Mouse (Mus musculus) urinary bladder, postnatal 0 days (tissue): ENCODE data around the gene Zfp626. TPM values are rescaled to one million over a fixed set of nuclear protein-coding genes. Genes with fewer than 3 reads are reported as not detected.

Experiments used
- polyA plus RNA-seq: library from polyadenylated mRNA; unstranded; fragments of >200 nt; fragmentation: Nextera tagmentation; extraction: Ambion mirVana; gene quantifications from 2 replicates; pipeline ENCODE4 v1.2.1, GENCODE M21; 2015

The Zfp626 gene
- 1.4 and 1.6 TPM in 2 replicates for polyA plus RNA-seq

DNA sequence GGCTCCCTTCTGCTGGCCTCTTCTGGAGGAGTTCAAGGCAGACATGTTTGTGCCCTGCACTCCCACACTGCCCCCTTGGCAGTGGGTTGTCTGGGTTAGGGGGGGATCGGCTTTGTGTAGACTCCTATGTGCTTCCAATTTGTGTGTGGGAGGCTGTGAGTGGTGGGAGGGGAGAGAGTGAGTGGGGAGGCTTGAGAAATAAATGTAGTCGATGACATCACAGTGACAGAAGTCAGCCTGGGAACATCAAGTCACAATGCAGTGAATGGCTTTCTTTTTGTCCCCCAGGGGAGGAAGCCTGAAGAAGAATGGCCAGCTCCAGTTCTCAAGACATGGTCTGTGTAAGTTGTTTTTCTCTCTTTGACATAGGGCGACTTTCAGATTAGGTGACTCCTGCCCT is at the start of gene Zfp626:
Zfp626 (plus strand) TSS at position 301 of the 400 bp plus-strand sequence.

DNA sequence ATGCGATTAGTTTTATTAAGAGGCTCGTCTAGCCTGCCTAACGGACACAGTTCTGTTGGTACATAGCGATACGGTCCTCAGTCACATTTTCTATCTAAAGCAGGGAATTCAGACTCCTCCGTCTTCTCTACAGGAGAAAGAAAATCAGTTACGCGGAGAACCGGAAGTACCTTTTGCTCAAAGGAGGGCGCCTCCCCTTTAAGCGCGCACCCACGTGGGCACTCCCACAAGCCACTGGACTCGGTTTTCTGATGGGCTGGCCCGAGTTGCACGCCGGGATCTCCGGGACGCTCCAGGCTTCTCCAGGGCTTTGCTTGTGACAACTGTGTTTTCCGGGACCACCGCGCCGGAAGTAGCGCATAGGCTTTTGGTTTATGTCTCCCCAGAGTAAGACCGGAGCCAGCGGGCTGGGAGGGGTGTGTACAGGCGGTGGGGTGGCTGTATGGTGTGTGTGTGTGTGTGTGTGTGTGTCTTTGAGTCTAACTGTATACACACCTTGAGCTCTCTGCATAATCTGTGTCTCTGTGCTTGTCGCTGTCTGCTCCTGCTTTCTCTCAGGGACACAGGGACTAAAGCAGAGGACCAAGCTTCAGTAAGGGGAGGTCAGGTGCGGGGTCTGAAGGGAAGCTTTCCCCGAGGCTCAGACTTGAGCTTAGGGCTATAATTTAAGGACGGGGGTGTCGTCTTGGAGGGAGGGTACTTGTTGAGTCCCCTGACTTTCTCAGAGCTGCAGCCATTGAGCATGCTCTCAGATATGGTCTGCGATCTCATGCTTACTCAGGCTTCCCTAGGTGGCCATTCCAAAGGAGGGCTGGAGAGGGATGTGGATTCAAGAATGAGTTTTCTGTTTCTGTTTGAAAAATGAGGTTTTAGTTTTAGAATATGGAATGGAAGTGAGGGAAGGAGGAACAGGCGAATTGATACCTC is 31.6 kb downstream of the Zfp626 start, which contains the start of gene Zfp59:
Zfp59 (plus strand) TSS at position 285 of the 927 bp plus-strand sequence.

GRCm38 (mm10) chr7:27857227-27857626 is 50.2 kb downstream of the Zfp626 start, which contains the start of gene Zfp607a:
Zfp607a (plus strand) TSS chr7:27857527.

Other genes starting within 250 kb of the Zfp626 start
- 53.6 and 57.1 TPM in 2 replicates for gene Akt2, start 215.6 kb upstream of the Zfp626 start, polyA plus RNA-seq
- 0.19 TPM in 1 of 2 replicates, not detected in the other for gene Ttc9b, start 153.3 kb upstream of the Zfp626 start, polyA plus RNA-seq
- gene Map3k10, start 132.6 kb upstream of the Zfp626 start, polyA plus RNA-seq, result 5.2 and 6.4 TPM in 2 replicates
- 2.1 and 3.1 TPM in 2 replicates for gene Zfp607b, start 117.9 kb upstream of the Zfp626 start, polyA plus RNA-seq
- 7.8 and 9.7 TPM in 2 replicates for gene Zfp60, start 75.8 kb upstream of the Zfp626 start, polyA plus RNA-seq
- gene Zfp59, start 31.4 kb downstream of the Zfp626 start, polyA plus RNA-seq, result 2.7 and 3.0 TPM in 2 replicates
- gene Zfp607a, start 50.3 kb downstream of the Zfp626 start, polyA plus RNA-seq, result 1.4 and 1.6 TPM in 2 replicates
- 3.7 and 4.6 TPM in 2 replicates for gene Zfp974, start 122.3 kb downstream of the Zfp626 start, polyA plus RNA-seq
- 8.2 and 8.4 TPM in 2 replicates for gene Zfp780b, start 172.0 kb downstream of the Zfp626 start, polyA plus RNA-seq
- gene Zfp850, start 206.9 kb downstream of the Zfp626 start, polyA plus RNA-seq, result 1.2 TPM in 2 replicates
- gene Psmc4, start 242.9 kb downstream of the Zfp626 start, polyA plus RNA-seq, result 189 TPM in 2 replicates